Mouse (Mus musculus) lung, adult 2 months (tissue): Measurements from ENCODE around the gene Dclk3. TPM values are rescaled to one million over a fixed set of nuclear protein-coding genes. Genes with fewer than 3 reads are reported as not detected.

Source experiments
- DNase-seq: peaks from one replicate; pipeline ENCODE4 v3.0.0; 2022
- H3K4me1 ChIP-seq: fragments of 200-500 bp; 2 replicates; pipeline ENCODE4 v1.6.1; 2011; ENCODE audit warnings: low read length; ENCODE audit not compliant: control insufficient read depth, insufficient read depth
- H3K4me3 ChIP-seq: fragments of 200-500 bp; replicated peaks from 2 replicates; pipeline ENCODE3; 2011; ENCODE audit warnings: low read depth, mild to moderate bottlenecking, control low read depth, low read length; ENCODE audit errors: extremely low read depth
- CTCF ChIP-seq: fragments of 200-500 bp; IDR thresholded peaks from 2 replicates; pipeline ENCODE4 v1.5.1; 2011; ENCODE audit warnings: mild to moderate bottlenecking, low read length, control low read depth; ENCODE audit not compliant: insufficient read depth
- POLR2A ChIP-seq: fragments of 200-500 bp; IDR thresholded peaks from 2 replicates; pipeline ENCODE4 v1.6.1; 2011; ENCODE audit warnings: low read depth, mild to moderate bottlenecking, control low read depth, low read length, borderline replicate concordance; ENCODE audit errors: extremely low read depth
- WGBS: fragments of 180-500 bp; shearing (Covaris S2); methylation state at CpG from one replicate; pipeline ENCODE4 v1.1.7; 2018; 5-methylcytosine and 5-hydroxymethylcytosine counted together
- polyA plus RNA-seq: library from polyadenylated mRNA; depleted of rRNA; stranded (reverse); fragments of >200 nt; gene quantifications from 2 replicates; pipeline ENCODE4 v1.2.3, GENCODE M21; 2012

Gene Dclk3
- polyA plus RNA-seq, 1 experiment = 0.98 TPM

GRCm38 (mm10) chr9:111405080-111405428, 33.8 kb upstream of the Dclk3 start:
- WGBS = 82% methylated on average over 6 of the region's 6 CpGs
- DNase-seq = no peak
- Histone ChIP-seq H3K4me3 (no peak overlapping the region), H3K4me1 (no peaks in the 10 kb centered on the region)
- TF ChIP-seq CTCF (no peak), POLR2A (no peak)

GRCm38 (mm10) chr9:111408012-111408411, 30.9 kb upstream of the Dclk3 start:
- TF ChIP-seq POLR2A (no peak), CTCF (no peak)
- WGBS = 43% methylated on average over 6 of the region's 6 CpGs
- Histone ChIP-seq H3K4me1 (no peaks in the 10 kb centered on the region), H3K4me3 (no peak overlapping the region)
- no peak for DNase-seq

DNA sequence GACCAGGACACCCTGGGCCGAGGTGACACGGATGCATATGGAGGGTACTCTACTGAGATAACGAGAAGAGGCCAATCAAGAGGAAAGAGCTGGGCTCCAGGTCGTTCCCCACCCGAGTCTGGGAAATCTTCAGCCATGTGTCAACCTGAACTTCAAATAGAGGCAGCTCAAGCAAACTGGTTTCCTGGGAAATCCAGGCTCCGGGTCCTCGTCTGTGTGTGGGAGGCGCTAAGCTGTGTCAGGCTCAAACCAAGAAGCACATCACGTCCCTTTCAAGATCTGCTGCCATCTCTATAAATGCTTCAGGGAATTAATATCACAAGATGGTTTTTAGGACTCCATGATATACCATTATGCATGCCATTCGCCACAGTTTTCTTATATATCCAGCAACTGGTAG, 30.5 kb upstream of the Dclk3 start:
- no peak for DNase-seq
- Histone ChIP-seq H3K4me3 (no peak overlapping the region), H3K4me1 (no peaks in the 10 kb centered on the region)
- TF ChIP-seq CTCF (no peak), POLR2A (no peak)
- WGBS = 67% methylated on average over 10 of the region's 10 CpGs

DNA sequence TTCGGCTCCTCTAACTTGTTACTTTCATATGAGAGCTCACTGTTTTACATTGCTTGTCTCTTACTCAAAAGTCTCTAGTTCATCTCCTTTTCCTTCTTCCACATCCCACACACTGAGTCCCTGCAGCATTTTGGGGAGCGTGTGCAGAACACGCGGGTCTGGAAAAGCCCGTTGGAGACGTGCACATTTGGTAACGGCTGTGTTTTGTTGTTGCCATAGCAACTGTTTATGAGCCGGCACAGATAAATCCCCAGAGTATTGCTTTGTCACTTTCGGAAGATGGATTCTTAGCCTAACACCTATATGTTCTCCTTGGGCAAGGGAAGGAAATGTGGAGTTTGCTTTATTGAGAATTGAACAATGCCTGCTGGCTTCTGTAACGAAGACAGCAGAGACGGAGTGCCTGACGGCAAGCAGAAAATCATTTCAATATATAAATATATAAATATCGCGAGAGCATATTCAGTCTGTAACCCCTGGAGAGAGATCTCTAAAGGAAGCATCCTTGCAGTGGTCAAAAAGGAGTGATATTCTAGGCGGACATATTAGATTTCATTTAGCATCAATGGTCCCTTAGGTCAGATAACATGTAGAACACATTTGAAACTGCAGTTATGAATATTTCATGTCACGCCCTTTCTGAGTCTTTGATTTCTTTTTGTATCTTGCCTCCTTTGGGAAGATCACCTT, 26.3 kb upstream of the Dclk3 start:
- no peak overlapping the region for H3K4me3 ChIP-seq
- H3K4me1 ChIP-seq = no peaks in the 10 kb centered on the region
- no peak for TF ChIP-seq CTCF
- TF ChIP-seq POLR2A = no peak
- 72% methylated on average over 16 of the region's 16 CpGs for WGBS
- no peak for DNase-seq

DNA sequence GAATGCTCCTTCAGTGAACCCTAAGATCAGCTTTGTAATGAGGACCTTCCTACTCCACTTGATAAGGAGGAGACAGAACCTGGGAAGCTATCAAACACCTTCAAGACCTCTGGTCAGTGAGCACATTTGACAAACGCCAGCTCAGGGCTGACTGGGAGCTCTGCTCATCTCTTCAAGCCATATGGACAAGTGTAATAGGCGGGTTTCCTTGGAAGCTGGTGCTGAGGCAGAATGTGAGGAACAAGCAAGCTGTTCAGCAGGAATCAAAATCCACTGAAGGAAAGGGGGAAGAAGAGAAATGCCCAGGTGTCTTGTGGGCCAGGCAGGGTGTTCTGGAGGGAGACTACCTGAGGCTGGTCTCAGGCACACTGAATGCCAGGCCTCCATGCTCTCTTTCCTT, 17.0 kb upstream of the Dclk3 start:
- TF ChIP-seq POLR2A (no peak), CTCF (no peak)
- WGBS = 77% methylated on average over 2 of the region's 2 CpGs

GRCm38 (mm10) chr9:111422567-111422966, 16.3 kb upstream of the Dclk3 start:
- Histone ChIP-seq H3K4me3 (no peak overlapping the region), H3K4me1 (no peaks in the 10 kb centered on the region)
- DNase-seq = no peak
- 58% methylated on average over 5 of the region's 5 CpGs for WGBS
- TF ChIP-seq CTCF (no peak), POLR2A (no peak)

More for the DNA sequence above, 17.0 kb upstream of the Dclk3 start:
- Histone ChIP-seq H3K4me1 (no peaks in the 10 kb centered on the region), H3K4me3 (no peak overlapping the region)
- no peak for DNase-seq

- WGBS = 65% methylated on average over 6 of the region's 6 CpGs
- Histone ChIP-seq H3K4me1 (no peaks in the 10 kb centered on the region), H3K4me3 (no peak overlapping the region)
- DNase-seq = no peak
- no peak for TF ChIP-seq POLR2A
- TF ChIP-seq CTCF = no peak
Measured at GRCm38 (mm10) chr9:111425113-111425512, 13.8 kb upstream of the Dclk3 start.

GRCm38 (mm10) chr9:111425952-111426351, 12.9 kb upstream of the Dclk3 start:
- no peak for TF ChIP-seq CTCF
- WGBS = 81% methylated on average over 4 of the region's 4 CpGs
- H3K4me1 ChIP-seq = no peaks in the 10 kb centered on the region
- DNase-seq = no peak
- H3K4me3 ChIP-seq = no peak overlapping the region

DNA sequence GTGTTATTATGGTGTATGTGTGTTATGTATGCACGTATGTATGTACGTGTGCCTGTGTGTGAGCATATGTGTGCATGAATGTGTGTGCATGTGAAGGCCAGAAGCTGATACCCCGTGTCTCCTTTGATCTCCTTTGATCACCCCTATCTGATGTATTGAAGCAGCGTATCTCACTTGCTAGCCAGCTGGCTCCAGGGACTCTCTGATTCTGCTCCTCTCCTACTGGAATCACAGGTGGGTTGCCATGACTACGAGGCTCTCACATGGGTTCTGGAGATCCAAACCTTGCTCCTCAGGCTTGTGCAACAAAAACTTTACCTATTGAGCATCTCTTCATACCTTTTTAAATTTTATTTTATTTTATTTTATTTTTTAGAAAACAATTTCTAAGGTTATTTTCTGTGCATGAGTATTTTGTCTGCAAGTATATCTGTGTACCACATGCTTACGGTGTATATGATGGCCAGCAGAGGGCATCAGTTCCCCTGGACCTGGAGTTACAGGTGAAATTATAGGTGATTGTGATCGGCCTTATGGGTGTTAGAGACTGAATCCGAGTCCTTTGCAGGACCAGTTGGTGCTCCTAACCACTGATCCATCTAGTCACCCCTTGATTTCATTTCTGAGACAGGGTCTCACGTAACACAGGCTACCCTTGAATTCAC, 10.9 kb upstream of the Dclk3 start:
- Histone ChIP-seq H3K4me3 (no peak overlapping the region), H3K4me1 (no peaks in the 10 kb centered on the region)
- TF ChIP-seq POLR2A (no peak), CTCF (0 out of 2 replicates have a peak, but pooled peaks have one; percentile 1)
- no peak for DNase-seq
- WGBS = 84% methylated on average over 9 of the region's 9 CpGs

DNA sequence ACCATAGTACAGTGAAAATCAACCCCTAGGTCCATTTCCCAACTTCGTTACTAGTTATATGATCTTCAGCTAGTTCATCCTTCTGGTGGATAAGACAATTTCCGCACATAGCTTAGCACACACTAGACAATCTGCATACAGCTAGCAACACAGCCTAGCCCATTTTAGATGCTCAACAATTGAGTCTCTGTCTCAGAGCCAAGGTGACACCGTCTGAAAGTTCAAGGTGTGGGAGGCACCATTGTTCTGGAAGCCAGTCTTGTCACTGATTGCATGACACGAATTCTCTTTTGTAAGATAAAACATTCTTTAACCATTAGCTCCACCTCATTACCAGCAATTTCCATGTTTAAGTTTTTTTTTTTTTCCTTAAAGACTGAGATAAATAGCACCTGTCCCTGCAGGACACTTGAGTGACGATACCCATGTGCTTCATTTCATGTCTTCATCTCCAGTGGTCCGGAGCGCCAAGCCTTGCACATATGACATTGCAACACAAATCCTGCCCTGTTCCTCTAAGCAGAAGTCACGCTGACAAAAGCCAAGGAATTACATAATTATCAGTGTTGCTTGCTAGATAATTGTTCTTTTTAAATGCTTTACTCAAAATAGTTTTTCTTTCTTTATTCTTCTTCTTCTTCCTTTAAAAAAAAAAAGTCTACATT, 10.1 kb upstream of the Dclk3 start:
- no peak overlapping the region for H3K4me3 ChIP-seq
- no peaks in the 10 kb centered on the region for H3K4me1 ChIP-seq
- WGBS = 63% methylated on average over 8 of the region's 8 CpGs
- no peak for DNase-seq
- TF ChIP-seq CTCF (no peak), POLR2A (no peak)
